Mouse (Mus musculus) liver, adult 2 months (tissue): Measurements from ENCODE around the gene Kif14.

Experiments used
- CTCF ChIP-seq: fragments of 200-500 bp; IDR thresholded peaks from 2 replicates; pipeline ENCODE4 v1.5.1; 2011; ENCODE audit warnings: low read depth, low read length, control low read depth
- POLR2A ChIP-seq: fragments of 200-500 bp; IDR thresholded peaks from 2 replicates; pipeline ENCODE4 v1.6.1; 2011; ENCODE audit warnings: low read length, control low read depth; ENCODE audit not compliant: insufficient read depth; ENCODE audit errors: extremely low read depth

DNA sequence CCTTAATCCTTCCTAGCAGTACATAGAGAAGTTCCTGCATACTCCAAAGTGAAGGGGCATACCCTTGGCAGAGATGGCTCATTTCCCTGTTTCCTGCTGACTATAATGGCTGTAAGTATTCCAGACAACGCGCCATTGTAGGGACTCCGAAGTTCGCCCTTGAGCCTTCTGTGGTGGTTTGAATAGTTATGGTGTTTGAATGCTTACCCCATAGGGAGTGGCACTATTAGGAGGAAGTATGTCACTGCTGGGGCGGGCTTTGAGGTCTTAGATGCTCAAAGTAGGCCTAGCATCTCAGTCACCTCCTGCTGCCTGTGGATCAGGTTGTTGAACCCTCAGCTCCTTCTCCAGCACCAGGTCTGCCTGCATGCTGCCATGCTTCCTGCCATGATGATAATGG, 100.2 kb downstream of the Kif14 start:
- TF ChIP-seq CTCF (no peak), POLR2A (no peak)
